Mouse (Mus musculus) forebrain, embryonic 10.5 days (tissue): ENCODE results near the gene Acadvl. TPM values are rescaled to one million over a fixed set of nuclear protein-coding genes. Genes with fewer than 3 reads are reported as not detected.

Experiments used
- DNase-seq: peaks from one replicate; pipeline ENCODE4 v3.0.0-alpha.2; 2017; ENCODE audit warnings: low spot score; ENCODE audit errors: extremely low spot score
- H3K27ac ChIP-seq: fragments of 300-500 bp; sonication (generic); 2 replicates; pipeline ENCODE4 v1.5.1; 2016; ENCODE audit warnings: mild to moderate bottlenecking
- H3K27me3 ChIP-seq: fragments of 300-500 bp; sonication (generic); 2 replicates; pipeline ENCODE4 v1.6.1; 2016; ENCODE audit warnings: mild to moderate bottlenecking; ENCODE audit not compliant: poor library complexity, severe bottlenecking
- H3K36me3 ChIP-seq: fragments of 300-500 bp; sonication (generic); replicated peaks from 2 replicates; pipeline ENCODE4 v1.6.1; 2016; ENCODE audit warnings: mild to moderate bottlenecking, moderate library complexity
- H3K4me1 ChIP-seq: fragments of 300-500 bp; sonication (generic); 2 replicates; pipeline ENCODE4 v1.6.1; 2016
- H3K4me3 ChIP-seq: fragments of 300-500 bp; sonication (generic); 2 replicates; pipeline ENCODE4 v1.5.1; 2016; ENCODE audit warnings: mild to moderate bottlenecking, moderate library complexity
- H3K9me3 ChIP-seq: fragments of 300-500 bp; sonication (generic); 2 replicates; pipeline ENCODE4 v1.6.1; 2016; ENCODE audit warnings: mild to moderate bottlenecking, moderate library complexity
- whole genome bisulfite sequencing: fragments of 180-500 bp; shearing (Covaris S2); methylation state at CpG from one replicate; pipeline ENCODE4 v1.1.7; 2016; 5-methylcytosine and 5-hydroxymethylcytosine counted together
- polyA plus RNA-seq: library from polyadenylated mRNA; unstranded; fragments of >200 nt; fragmentation: Nextera tagmentation; extraction: Ambion mirVana; gene quantifications from 2 replicates; pipeline ENCODE4 v1.2.1, GENCODE M21; 2016

Acadvl gene
- polyA plus RNA-seq, result 41.0 and 44.1 TPM in 2 replicates

DNA sequence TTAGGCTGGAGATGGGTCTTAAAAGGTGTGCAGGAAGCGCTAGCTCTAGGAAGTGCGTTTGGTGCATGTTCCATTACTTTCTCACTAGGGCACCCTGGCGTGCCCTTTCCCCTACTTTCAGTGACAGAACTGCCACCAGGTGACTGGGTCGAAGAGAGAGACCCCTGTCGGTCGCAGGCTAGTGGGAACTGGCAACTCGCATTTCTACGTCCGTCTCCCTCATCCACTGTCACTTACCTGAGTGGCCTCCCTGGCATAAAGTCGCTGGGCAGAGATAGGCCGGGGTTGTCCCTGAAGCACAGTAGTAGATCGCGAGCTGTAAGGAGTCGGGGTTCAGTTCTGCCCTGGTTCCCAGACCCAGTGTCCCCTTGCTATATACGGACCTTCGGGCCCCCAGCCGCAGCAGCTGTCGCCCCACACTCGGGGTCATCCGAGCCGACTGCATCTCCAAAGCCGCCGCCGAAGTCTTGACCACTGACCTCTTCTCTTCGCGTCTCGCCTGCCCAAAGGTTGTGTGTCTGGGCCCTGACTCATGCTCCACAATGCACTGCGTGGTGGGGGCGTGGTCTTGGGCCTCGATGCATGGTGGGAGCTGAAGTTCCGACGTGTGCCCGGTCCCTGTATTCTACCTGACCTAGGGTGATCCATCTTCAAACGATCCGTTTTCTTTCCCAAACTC lies at the start of gene Acadvl:
Gene Acadvl (minus strand): TSS at position 532 of the 679 bp plus-strand sequence.
- no peaks in the 10 kb centered on the region for H3K9me3 ChIP-seq
- peaks cover 63% of the 10 kb centered on the region for H3K4me1 ChIP-seq
- DNase-seq, result peak; percentile 86
- H3K27ac ChIP-seq, result peak within 1 kb of the TSS; percentile 85
- peaks cover 39% of the 10 kb centered on the region for H3K36me3 ChIP-seq
- peak within 1 kb of the TSS; percentile 65 for H3K4me3 ChIP-seq
- H3K27me3 ChIP-seq, result no peaks in the 10 kb centered on the region
- under 1% methylated on average over 35 of the region's 35 CpGs for WGBS

GRCm38 (mm10) chr11:70063053-70063452 lies 47.8 kb upstream of the Acadvl start:
- Histone ChIP-seq H3K4me3 (no peak overlapping the region), H3K36me3 (no peaks in the 10 kb centered on the region), H3K27me3 (no peaks in the 10 kb centered on the region), H3K9me3 (peaks cover 4% of the 10 kb centered on the region; the same call in 1 of the 2 replicates), H3K27ac (no peak overlapping the region), H3K4me1 (peaks cover 15% of the 10 kb centered on the region)
- DNase-seq, result no peak
- 71% methylated on average over 3 of the region's 3 CpGs for WGBS

GRCm38 (mm10) chr11:70059930-70060329 lies 44.7 kb upstream of the Acadvl start:
- Histone ChIP-seq H3K4me3 (no peak overlapping the region), H3K4me1 (peaks cover 26% of the 10 kb centered on the region), H3K9me3 (peaks cover 4% of the 10 kb centered on the region; the same call in 1 of the 2 replicates), H3K27me3 (peaks cover 12% of the 10 kb centered on the region), H3K27ac (no peak overlapping the region), H3K36me3 (no peaks in the 10 kb centered on the region)
- 74% methylated on average over 6 of the region's 6 CpGs for WGBS
- DNase-seq, result no peak

DNA sequence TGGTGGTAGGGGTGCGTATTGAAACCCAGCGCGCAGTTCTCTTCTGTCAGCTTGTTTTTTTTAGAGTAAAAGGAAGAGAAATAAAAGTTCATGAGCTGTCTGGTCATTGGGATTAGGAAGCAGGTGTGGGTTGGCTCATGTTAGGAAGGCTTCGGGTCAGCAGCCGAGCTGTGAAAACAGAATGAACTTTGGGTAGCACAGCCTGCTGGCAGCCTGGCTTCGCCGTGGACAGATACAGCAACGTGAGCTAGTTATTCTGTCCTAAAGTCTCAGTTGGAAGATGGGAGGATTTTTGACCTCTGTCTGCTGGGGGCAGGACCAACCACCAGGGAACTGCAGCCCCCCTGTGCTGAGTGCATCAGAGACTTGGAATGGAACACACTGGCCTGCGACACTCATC lies 42.6 kb upstream of the Acadvl start:
- 85% methylated on average over 9 of the region's 9 CpGs for WGBS
- no peaks in the 10 kb centered on the region for H3K9me3 ChIP-seq
- H3K27me3 ChIP-seq, result peaks cover 18% of the 10 kb centered on the region
- DNase-seq, result no peak
- no peak overlapping the region for H3K27ac ChIP-seq
- no peaks in the 10 kb centered on the region for H3K36me3 ChIP-seq
- no peak overlapping the region for H3K4me3 ChIP-seq
- peaks cover 26% of the 10 kb centered on the region for H3K4me1 ChIP-seq

DNA sequence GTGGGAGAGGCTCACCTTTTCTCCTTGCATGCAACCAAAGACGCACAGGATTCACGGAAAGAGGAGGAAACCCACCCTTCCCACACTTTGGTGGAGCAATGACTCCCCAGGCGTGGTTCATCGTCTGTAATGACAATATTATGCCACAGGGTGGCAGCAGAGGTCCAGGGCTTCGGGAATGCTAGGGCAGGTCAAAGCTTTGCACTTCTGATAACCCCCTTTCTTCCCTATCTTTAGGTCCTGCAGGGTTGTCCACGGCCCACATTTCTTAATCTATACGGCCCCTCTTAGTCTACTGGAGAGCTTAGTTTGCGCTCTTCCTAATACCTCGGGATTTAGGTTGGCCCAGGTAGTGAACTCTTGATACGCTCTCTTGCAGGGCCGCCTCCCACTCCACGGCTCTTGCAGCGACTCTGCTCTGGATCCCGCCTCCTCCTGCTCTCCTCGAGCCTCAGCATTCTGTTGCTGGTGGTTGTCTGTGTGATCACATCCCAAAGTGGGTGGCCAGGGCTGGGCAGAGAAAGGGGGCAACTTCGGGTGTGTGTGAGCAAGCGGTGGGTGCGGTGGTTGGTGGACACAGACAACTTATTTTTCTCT lies 40.5 kb upstream of the Acadvl start:
- Histone ChIP-seq H3K27ac (peak overlapping the region; percentile 60), H3K9me3 (no peaks in the 10 kb centered on the region), H3K27me3 (peaks cover 18% of the 10 kb centered on the region), H3K4me1 (peaks cover 26% of the 10 kb centered on the region), H3K36me3 (no peaks in the 10 kb centered on the region), H3K4me3 (peak overlapping the region; percentile 22; the same call in 1 of the 2 replicates)
- 23% methylated on average over 18 of the region's 18 CpGs for WGBS
- DNase-seq, result peak; percentile 78

GRCm38 (mm10) chr11:70053898-70054570 lies 38.8 kb upstream of the Acadvl start, which contains the start of gene Asgr1:
Gene Asgr1, plus strand, starts transcription at chr11:70054085.
- Histone ChIP-seq H3K27me3 (peaks cover 18% of the 10 kb centered on the region), H3K4me1 (peaks cover 26% of the 10 kb centered on the region), H3K4me3 (no peak within 1 kb of the TSS), H3K9me3 (no peaks in the 10 kb centered on the region), H3K36me3 (no peaks in the 10 kb centered on the region), H3K27ac (no peak within 1 kb of the TSS)
- WGBS, result 83% methylated on average over 10 of the region's 10 CpGs
- no peak for DNase-seq

DNA sequence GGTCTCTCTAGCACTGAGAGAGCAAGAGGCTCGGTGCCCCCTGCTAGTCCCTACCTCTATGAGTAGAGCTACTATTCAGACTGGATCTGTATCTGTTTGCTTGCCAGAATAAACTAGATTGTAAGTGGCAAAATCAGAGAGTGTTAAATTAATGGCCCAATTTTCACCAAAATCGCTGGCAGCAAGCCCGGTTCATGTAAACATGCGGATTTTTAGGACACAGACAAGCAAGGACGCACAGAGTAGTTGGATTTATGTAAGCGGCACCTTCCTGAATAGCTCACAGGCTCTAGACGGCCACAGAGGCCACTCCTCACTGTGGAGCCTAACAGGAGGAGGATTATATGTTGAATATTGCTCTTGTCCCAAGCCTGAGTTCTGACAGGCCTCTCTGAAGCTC lies 37.9 kb upstream of the Acadvl start:
- H3K4me3 ChIP-seq, result no peak overlapping the region
- H3K4me1 ChIP-seq, result peaks cover 26% of the 10 kb centered on the region
- DNase-seq, result no peak
- H3K27ac ChIP-seq, result no peak overlapping the region
- 87% methylated on average over 7 of the region's 7 CpGs for WGBS
- H3K27me3 ChIP-seq, result peaks cover 18% of the 10 kb centered on the region
- no peaks in the 10 kb centered on the region for H3K36me3 ChIP-seq
- H3K9me3 ChIP-seq, result no peaks in the 10 kb centered on the region

DNA sequence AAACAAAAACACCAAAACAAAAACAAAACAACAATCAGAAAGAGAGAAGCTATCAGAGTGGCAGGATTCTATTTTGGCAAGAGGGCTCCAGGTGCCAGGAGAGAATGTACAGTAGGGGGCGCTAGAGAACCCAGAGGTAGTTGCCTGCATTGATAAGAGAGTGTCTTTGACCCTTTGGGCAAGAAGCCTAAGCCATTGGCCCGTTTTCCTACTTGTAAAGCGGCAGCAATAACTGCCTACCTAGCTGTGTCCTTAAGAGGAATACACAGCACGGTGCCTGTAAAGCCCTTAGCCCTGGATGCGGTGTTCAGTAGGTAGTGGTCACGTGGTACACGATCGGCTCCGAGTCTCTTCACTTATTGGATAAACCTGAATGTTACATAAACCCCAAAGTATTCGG lies 34.6 kb upstream of the Acadvl start:
- 65% methylated on average over 10 of the region's 10 CpGs for WGBS
- Histone ChIP-seq H3K4me3 (no peak overlapping the region), H3K36me3 (peaks cover 7% of the 10 kb centered on the region), H3K27ac (no peak overlapping the region), H3K4me1 (peaks cover 10% of the 10 kb centered on the region), H3K9me3 (no peaks in the 10 kb centered on the region), H3K27me3 (peaks cover 5% of the 10 kb centered on the region; the same call in 1 of the 2 replicates)
- no peak for DNase-seq

DNA sequence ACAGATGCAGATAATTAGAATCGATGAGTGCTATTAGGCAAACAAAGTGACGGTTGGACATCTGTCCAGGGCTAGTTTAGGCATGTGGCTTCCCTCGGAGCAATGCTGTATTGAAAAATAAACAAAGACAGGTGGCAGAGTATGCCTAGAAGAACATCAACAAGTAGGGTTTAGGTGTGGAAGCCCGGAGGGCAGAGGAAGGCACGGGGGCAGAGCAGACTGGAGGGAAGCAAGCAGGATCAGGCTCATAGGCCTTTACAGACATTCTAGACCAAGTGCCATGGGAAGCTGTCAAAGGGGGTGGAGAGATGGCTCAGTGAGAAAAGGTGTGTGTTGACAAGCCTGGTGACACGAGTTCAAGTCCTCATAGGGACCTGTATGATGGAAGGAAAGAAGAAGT lies 34.2 kb upstream of the Acadvl start:
- Histone ChIP-seq H3K27me3 (peaks cover 2% of the 10 kb centered on the region; the same call in 1 of the 2 replicates), H3K9me3 (no peaks in the 10 kb centered on the region), H3K27ac (no peak overlapping the region), H3K4me3 (no peak overlapping the region), H3K36me3 (peaks cover 12% of the 10 kb centered on the region), H3K4me1 (peaks cover 13% of the 10 kb centered on the region)
- 71% methylated on average over 6 of the region's 6 CpGs for WGBS
- DNase-seq, result no peak

- Histone ChIP-seq H3K9me3 (no peaks in the 10 kb centered on the region), H3K27me3 (no peaks in the 10 kb centered on the region), H3K27ac (peak overlapping the region; percentile 48; the same call in 1 of the 2 replicates), H3K4me3 (no peak overlapping the region; the same call in 1 of the 2 replicates), H3K36me3 (peaks cover 51% of the 10 kb centered on the region), H3K4me1 (peaks cover 22% of the 10 kb centered on the region)
- DNase-seq, result no peak
- WGBS, result 40% methylated on average over 9 of the region's 9 CpGs
These were observed 30.2 kb upstream of the Acadvl start for GRCm38 (mm10) chr11:70045435-70045834.

DNA sequence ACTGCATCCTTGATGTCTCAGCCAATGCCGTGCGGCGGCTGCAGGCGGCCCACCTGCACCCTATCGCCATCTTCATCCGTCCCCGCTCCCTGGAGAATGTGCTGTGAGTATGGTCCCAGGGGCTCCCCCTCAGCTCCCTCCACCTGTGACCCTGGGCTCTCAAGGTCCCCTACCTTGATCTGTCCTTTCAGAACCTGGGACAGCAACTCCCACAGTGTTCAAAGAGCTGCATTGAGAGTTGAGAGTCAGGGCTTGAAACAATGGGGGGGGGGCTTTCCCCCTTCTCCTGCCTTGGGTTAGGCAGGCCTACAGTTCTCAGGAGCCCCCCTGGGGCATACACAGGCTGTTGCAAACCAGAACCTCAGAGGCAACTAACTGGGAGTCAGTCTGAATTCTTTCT lies 28.5 kb upstream of the Acadvl start:
- Histone ChIP-seq H3K4me1 (peaks cover 22% of the 10 kb centered on the region), H3K4me3 (no peak overlapping the region; the same call in 1 of the 2 replicates), H3K27me3 (no peaks in the 10 kb centered on the region), H3K27ac (peak overlapping the region; percentile 25; the same call in 1 of the 2 replicates), H3K9me3 (no peaks in the 10 kb centered on the region), H3K36me3 (peaks cover 69% of the 10 kb centered on the region)
- 90% methylated on average over 7 of the region's 7 CpGs for WGBS
- no peak for DNase-seq

GRCm38 (mm10) chr11:70042309-70043085 lies 27.3 kb upstream of the Acadvl start:
- no peak overlapping the region for H3K4me3 ChIP-seq
- DNase-seq, result no peak
- no peaks in the 10 kb centered on the region for H3K27me3 ChIP-seq
- WGBS, result 92% methylated on average over 23 of the region's 23 CpGs
- no peaks in the 10 kb centered on the region for H3K9me3 ChIP-seq
- peaks cover 80% of the 10 kb centered on the region for H3K36me3 ChIP-seq
- H3K27ac ChIP-seq, result no peak overlapping the region
- H3K4me1 ChIP-seq, result peaks cover 22% of the 10 kb centered on the region
